Mouse (Mus musculus): ENCODE data around the gene Kctd15. TPM values are rescaled to one million over a fixed set of nuclear protein-coding genes. Genes with fewer than 3 reads are reported as not detected.

The Kctd15 gene
- total and polyA plus RNA-seq, 3 experiments = 3.6 to 5.7 (median 3.8) TPM

DNA sequence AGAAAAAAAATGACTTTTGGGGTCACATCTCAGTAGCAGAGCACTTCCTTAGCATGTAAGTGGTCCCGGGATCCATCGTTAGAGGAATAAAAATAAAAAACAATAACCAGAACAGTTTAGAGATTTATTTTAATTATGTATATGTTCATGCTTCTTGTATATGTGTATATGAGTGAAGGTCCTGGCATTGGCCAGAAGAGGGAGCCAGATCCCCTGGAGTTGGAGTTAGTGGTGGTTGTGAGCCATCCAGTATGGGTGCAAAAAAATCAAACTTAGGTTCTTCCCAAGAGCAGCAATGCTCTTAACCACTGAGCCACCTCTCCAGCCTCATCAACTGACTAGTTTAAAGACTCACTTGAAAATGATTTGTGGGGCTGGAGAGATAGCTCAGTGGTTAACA lies 40.3 kb downstream of the Kctd15 start:
- Histone ChIP-seq H3K9ac (ENCODE audit: low read depth, low read length) (no peak overlapping the region), H3K4me3 (no peak overlapping the region), H3K79me2 (replicated peaks; ENCODE audit: control insufficient read depth, insufficient read depth, low read length) (no peaks in the 10 kb centered on the region)

DNA sequence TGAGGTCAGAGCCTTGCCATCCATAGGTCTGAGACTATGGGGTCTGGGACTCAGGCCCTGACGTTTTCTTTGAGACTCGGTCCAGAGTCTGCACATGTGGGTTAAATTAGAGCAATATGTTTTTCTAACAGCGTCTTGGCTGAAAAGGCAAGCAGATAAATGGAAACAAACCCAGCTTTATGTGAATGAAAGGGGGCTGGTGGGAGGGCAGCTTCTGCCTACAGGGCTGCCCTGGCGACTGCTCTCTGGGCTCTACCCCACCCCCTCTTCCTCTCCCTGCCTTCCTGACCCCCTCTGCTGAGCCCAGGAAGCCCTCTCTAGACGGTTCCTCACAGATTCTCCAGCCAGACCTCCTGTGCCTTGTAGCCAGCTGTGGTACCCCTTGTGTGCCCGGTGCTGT lies 46.1 kb downstream of the Kctd15 start:
- no peak overlapping the region for H3K27ac ChIP-seq
- no peaks in the 10 kb centered on the region for H3K36me3 ChIP-seq (ENCODE audit: control insufficient read depth, insufficient read depth, low read length)
- no peaks in the 10 kb centered on the region for H3K79me2 ChIP-seq (replicated peaks; ENCODE audit: control insufficient read depth, insufficient read depth, low read length)
- intact Hi-C loops (cut with DNase I) = no loop called here
- H3K4me3 ChIP-seq = no peak overlapping the region
- DNase-seq = no peak
- TF ChIP-seq EP300 (IDR thresholded peaks at IDR 0.05; ENCODE audit: insufficient read depth, low read depth, low read length) = no peak
- TF ChIP-seq CTCF (IDR thresholded peaks at IDR 0.05) = no peak
- TF ChIP-seq POLR2A (IDR thresholded peaks at IDR 0.05; ENCODE audit: insufficient read depth, low read depth, low read length) = no peak
- H3K27me3 ChIP-seq (ENCODE audit: control insufficient read depth, insufficient read depth, low read length) = no peaks in the 10 kb centered on the region
- H3K4me1 ChIP-seq (ENCODE audit: control insufficient read depth, insufficient read depth, low read length) = no peaks in the 10 kb centered on the region
- 56% methylated on average over 6 of the region's 6 CpGs for WGBS
- H3K9ac ChIP-seq (ENCODE audit: low read depth, low read length) = no peak overlapping the region

More for the DNA sequence above, 40.3 kb downstream of the Kctd15 start:
- WGBS = 84% methylated on average over 2 of the region's 2 CpGs
- Histone ChIP-seq H3K4me1 (ENCODE audit: control insufficient read depth, insufficient read depth, low read length) (no peaks in the 10 kb centered on the region), H3K36me3 (ENCODE audit: control insufficient read depth, insufficient read depth, low read length) (no peaks in the 10 kb centered on the region), H3K27me3 (ENCODE audit: control insufficient read depth, insufficient read depth, low read length) (no peaks in the 10 kb centered on the region), H3K27ac (no peak overlapping the region)
- no peak for DNase-seq
- intact Hi-C loops (cut with DNase I) = loop anchor here (5.0 kb wide), 1 partner anchor 41 kb away; the partner anchor contains the start of gene Kctd15
- TF ChIP-seq CTCF (IDR thresholded peaks at IDR 0.05) (peak; percentile 60), POLR2A (IDR thresholded peaks at IDR 0.05; ENCODE audit: insufficient read depth, low read depth, low read length) (no peak)

GRCm38 (mm10) chr7:34607334-34607970 lies 49.1 kb downstream of the Kctd15 start:
- TF ChIP-seq EP300 (IDR thresholded peaks at IDR 0.05; ENCODE audit: insufficient read depth, low read depth, low read length) (no peak), CTCF (IDR thresholded peaks at IDR 0.05) (no peak), POLR2A (IDR thresholded peaks at IDR 0.05; ENCODE audit: insufficient read depth, low read depth, low read length) (no peak)
- DNase-seq = no peak
- 63% methylated on average over 5 of the region's 5 CpGs for WGBS

GRCm38 (mm10) chr7:34606729-34607128 lies 49.8 kb downstream of the Kctd15 start:
- intact Hi-C loops (cut with DNase I) = no loop called here
- DNase-seq = no peak

More at GRCm38 (mm10) chr7:34607334-34607970, 49.1 kb downstream of the Kctd15 start:
- no peaks in the 10 kb centered on the region for H3K27me3 ChIP-seq (ENCODE audit: control insufficient read depth, insufficient read depth, low read length)
- H3K79me2 ChIP-seq (replicated peaks; ENCODE audit: control insufficient read depth, insufficient read depth, low read length) = no peaks in the 10 kb centered on the region
- H3K4me1 ChIP-seq (ENCODE audit: control insufficient read depth, insufficient read depth, low read length) = no peaks in the 10 kb centered on the region
- H3K4me3 ChIP-seq = no peak overlapping the region
- H3K27ac ChIP-seq = no peak overlapping the region
- no peak overlapping the region for H3K9ac ChIP-seq (ENCODE audit: low read depth, low read length)
- no peaks in the 10 kb centered on the region for H3K36me3 ChIP-seq (ENCODE audit: control insufficient read depth, insufficient read depth, low read length)
- intact Hi-C loops (cut with DNase I) = no loop called here

DNA sequence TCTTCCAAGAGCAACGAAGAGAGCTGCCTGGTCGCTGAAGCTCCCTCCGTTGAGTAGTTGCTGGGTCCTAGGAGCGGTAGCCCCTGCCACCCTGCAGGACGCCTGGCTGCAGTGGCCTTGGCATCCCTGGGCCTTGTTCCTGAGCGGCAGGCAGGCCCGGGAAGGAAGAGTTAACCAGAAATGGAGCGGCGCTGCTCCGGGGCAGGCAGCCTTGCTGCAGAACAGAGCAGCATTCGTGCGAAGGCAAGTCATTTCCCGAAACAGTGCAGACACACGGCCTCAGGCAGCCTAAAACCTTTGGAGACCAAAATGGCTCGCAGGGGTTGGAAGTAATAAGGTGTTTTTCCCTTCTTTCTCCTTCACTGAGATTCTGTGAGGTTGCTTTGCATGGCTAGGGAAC lies 50.5 kb downstream of the Kctd15 start:
- 40% methylated on average over 15 of the region's 15 CpGs for WGBS
- TF ChIP-seq EP300 (IDR thresholded peaks at IDR 0.05; ENCODE audit: insufficient read depth, low read depth, low read length) = no peak
- TF ChIP-seq CTCF (IDR thresholded peaks at IDR 0.05) = no peak
- TF ChIP-seq POLR2A (IDR thresholded peaks at IDR 0.05; ENCODE audit: insufficient read depth, low read depth, low read length) = no peak
- no peaks in the 10 kb centered on the region for H3K27me3 ChIP-seq (ENCODE audit: control insufficient read depth, insufficient read depth, low read length)
- no peak overlapping the region for H3K27ac ChIP-seq
- no peaks in the 10 kb centered on the region for H3K79me2 ChIP-seq (replicated peaks; ENCODE audit: control insufficient read depth, insufficient read depth, low read length)
- H3K4me1 ChIP-seq (ENCODE audit: control insufficient read depth, insufficient read depth, low read length) = no peaks in the 10 kb centered on the region
- no peak overlapping the region for H3K4me3 ChIP-seq
- H3K36me3 ChIP-seq (ENCODE audit: control insufficient read depth, insufficient read depth, low read length) = no peaks in the 10 kb centered on the region
- no peak for DNase-seq
- H3K9ac ChIP-seq (ENCODE audit: low read depth, low read length) = no peak overlapping the region
- intact Hi-C loops (cut with DNase I) = no loop called here

More at GRCm38 (mm10) chr7:34606729-34607128, 49.8 kb downstream of the Kctd15 start:
- no peak for TF ChIP-seq POLR2A (IDR thresholded peaks at IDR 0.05; ENCODE audit: insufficient read depth, low read depth, low read length)
- TF ChIP-seq EP300 (IDR thresholded peaks at IDR 0.05; ENCODE audit: insufficient read depth, low read depth, low read length) = no peak
- TF ChIP-seq CTCF (IDR thresholded peaks at IDR 0.05) = no peak
- Histone ChIP-seq H3K9ac (ENCODE audit: low read depth, low read length) (no peak overlapping the region), H3K27me3 (ENCODE audit: control insufficient read depth, insufficient read depth, low read length) (no peaks in the 10 kb centered on the region), H3K36me3 (ENCODE audit: control insufficient read depth, insufficient read depth, low read length) (no peaks in the 10 kb centered on the region), H3K4me3 (no peak overlapping the region), H3K27ac (no peak overlapping the region), H3K79me2 (replicated peaks; ENCODE audit: control insufficient read depth, insufficient read depth, low read length) (no peaks in the 10 kb centered on the region), H3K4me1 (ENCODE audit: control insufficient read depth, insufficient read depth, low read length) (no peaks in the 10 kb centered on the region)
- WGBS = 48% methylated on average over 11 of the region's 11 CpGs

DNA sequence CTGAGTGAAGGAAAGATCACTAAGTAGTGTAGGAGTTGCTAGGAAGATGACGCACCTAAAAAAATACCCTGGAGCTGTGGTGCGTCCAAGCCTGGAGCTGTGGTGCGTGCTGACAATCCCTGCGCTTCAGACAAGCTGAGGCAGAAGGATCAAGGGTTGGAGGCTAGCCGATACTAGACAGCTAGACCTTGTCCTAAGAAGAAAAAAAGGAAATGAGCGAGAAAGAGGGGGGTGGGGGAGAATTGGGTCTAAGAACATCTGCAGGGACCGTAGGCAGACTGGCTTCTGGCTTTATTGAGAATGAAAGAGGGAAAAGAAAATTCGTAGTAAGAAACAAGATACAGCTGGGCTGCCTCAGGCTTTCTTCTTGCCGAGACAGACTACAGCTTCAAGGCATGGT lies 58.0 kb downstream of the Kctd15 start:
- 56% methylated on average over 9 of the region's 9 CpGs for WGBS
- Histone ChIP-seq H3K4me1 (ENCODE audit: control insufficient read depth, insufficient read depth, low read length) (peaks cover 2% of the 10 kb centered on the region; the same call in 1 of the 2 replicates), H3K79me2 (replicated peaks; ENCODE audit: control insufficient read depth, insufficient read depth, low read length) (no peaks in the 10 kb centered on the region), H3K36me3 (ENCODE audit: control insufficient read depth, insufficient read depth, low read length) (no peaks in the 10 kb centered on the region), H3K27ac (no peak overlapping the region), H3K4me3 (no peak overlapping the region), H3K27me3 (ENCODE audit: control insufficient read depth, insufficient read depth, low read length) (no peaks in the 10 kb centered on the region), H3K9ac (ENCODE audit: low read depth, low read length) (no peak overlapping the region)
- TF ChIP-seq CTCF (IDR thresholded peaks at IDR 0.05) = no peak
- TF ChIP-seq POLR2A (IDR thresholded peaks at IDR 0.05; ENCODE audit: insufficient read depth, low read depth, low read length) = no peak
- TF ChIP-seq EP300 (IDR thresholded peaks at IDR 0.05; ENCODE audit: insufficient read depth, low read depth, low read length) = no peak
- intact Hi-C loops (cut with DNase I) = no loop called here
- DNase-seq = no peak
